Mouse (Mus musculus) cerebellum, adult 18-20 months (tissue): ENCODE data around the gene Resp18.
A peak's percentile ranks its signal among the peaks of the same experiment; 100 is the strongest.

ENCODE experiments used
- DNase-seq, 2 experiments: peaks; one replicate each; pipeline ENCODE4 v3.0.0; 2021

The Resp18 gene

GRCm38 (mm10) chr1:75264091-75264880, 13.9 kb downstream of the Resp18 start, which contains the start of gene Ptprn:
TSS of gene Ptprn (minus strand) at chr1:75264502.
- DNase-seq = peak; percentile 83 to 91

- DNase-seq = peak; percentile 59 to 60
These were observed 15.0 kb downstream of the Resp18 start for GRCm38 (mm10) chr1:75262969-75263951.

GRCm38 (mm10) chr1:75261278-75261677, 16.9 kb downstream of the Resp18 start:
- DNase-seq = peak in 1 of 2 experiments; percentile 45

- DNase-seq = peak; percentile 21 to 26
These were observed 22.6 kb downstream of the Resp18 start for GRCm38 (mm10) chr1:75255516-75256046.

GRCm38 (mm10) chr1:75254625-75255013, 23.6 kb downstream of the Resp18 start:
- peak in 1 of 2 experiments; percentile 48 for DNase-seq

- peak; percentile 86 to 93 for DNase-seq
These were observed 24.2 kb downstream of the Resp18 start for GRCm38 (mm10) chr1:75253849-75254624.

GRCm38 (mm10) chr1:75253029-75253428, 25.2 kb downstream of the Resp18 start:
- peak; percentile 23 to 45 for DNase-seq

- DNase-seq = peak in 1 of 2 experiments; percentile 30
These were observed 25.9 kb downstream of the Resp18 start for GRCm38 (mm10) chr1:75252308-75252707.

GRCm38 (mm10) chr1:75251112-75251970, 26.9 kb downstream of the Resp18 start:
- peak; percentile 84 to 89 for DNase-seq

- peak; percentile 66 to 74 for DNase-seq
These were observed 27.7 kb downstream of the Resp18 start for GRCm38 (mm10) chr1:75250498-75250897.

GRCm38 (mm10) chr1:75248041-75248772, 30.0 kb downstream of the Resp18 start:
- peak; percentile 59 to 69 for DNase-seq

- peak in 1 of 2 experiments; percentile 26 for DNase-seq
These were observed 30.9 kb downstream of the Resp18 start for GRCm38 (mm10) chr1:75247071-75247930.

GRCm38 (mm10) chr1:75244836-75245235, 33.4 kb downstream of the Resp18 start:
- DNase-seq = peak; percentile 54 to 67

GRCm38 (mm10) chr1:75244175-75244826, 33.9 kb downstream of the Resp18 start:
- peak in 1 of 2 experiments; percentile 9 for DNase-seq

- DNase-seq = peak in 1 of 2 experiments; percentile 16
These were observed 34.8 kb downstream of the Resp18 start for GRCm38 (mm10) chr1:75243411-75243810.

- DNase-seq = peak; percentile 56 to 68
These were observed 38.6 kb downstream of the Resp18 start for GRCm38 (mm10) chr1:75239591-75239990.

GRCm38 (mm10) chr1:75236117-75237050, 41.8 kb downstream of the Resp18 start, which contains the start of gene Dnajb2:
TSS of gene Dnajb2 (plus strand) at chr1:75236406.
- peak; percentile 91 to 93 for DNase-seq
